Mouse (Mus musculus) heart, adult 8-10 months (tissue): ENCODE results near the gene Sema4c. TPM values are rescaled to one million over a fixed set of nuclear protein-coding genes. Genes with fewer than 3 reads are reported as not detected.

ENCODE experiments used
- DNase-seq: peaks from one replicate; pipeline ENCODE4 v3.0.0; 2022; ENCODE audit warnings: low spot score
- microRNA-seq: library from miRNA; unstranded; fragments of <30 nt; microRNA quantifications from one replicate; pipeline ENCODE4 v1.2.0, GENCODE M21; 2022
- total RNA-seq, 4 experiments: library from RNA; stranded (reverse); gene quantifications; 2 replicates each; pipeline ENCODE4 v1.2.4; 2022

Gene Sema4c
- total RNA-seq, 4 experiments from 2014 or later, result 10.8 to 13.4 (median 11.2) TPM

DNA sequence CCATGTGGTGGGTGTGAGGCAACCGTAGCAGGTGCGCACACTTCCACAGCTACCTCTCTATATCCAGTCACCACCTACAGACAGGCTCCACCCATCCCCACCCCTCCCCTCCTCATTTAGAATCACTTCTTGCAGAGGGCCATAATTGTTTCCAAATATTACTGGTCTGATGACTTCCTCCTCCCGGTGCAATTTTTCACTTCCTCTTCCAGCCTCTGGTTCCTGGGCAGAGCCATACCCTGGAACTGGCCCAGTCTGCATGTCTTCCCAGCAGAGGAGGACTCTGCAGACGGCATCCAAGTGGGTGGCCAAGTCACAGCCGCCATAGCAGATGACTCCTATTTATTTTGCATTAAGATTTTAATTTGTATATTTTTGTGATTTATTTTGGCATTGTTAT, 49.9 kb downstream of the Sema4c start:
- no peak for DNase-seq

GRCm38 (mm10) chr1:36501261-36501660, 56.9 kb downstream of the Sema4c start:
- peak; percentile 64 for DNase-seq

Small RNAs within 50 kb of the gene (microRNA-seq; reads per million reads assigned to microRNA genes)
- gene Gm47280, result not detected

Other genes with a start within 250 kb of the Sema4c start
- gene Kansl3, start 189.2 kb downstream of the Sema4c start, total RNA-seq, result 10 to 100 TPM; 46.9 to 76.4 (median 65.2) TPM
- gene Fer1l5, start 186.1 kb downstream of the Sema4c start, total RNA-seq, result not detected
- 10 to 100 TPM; 26.3 to 29.4 (median 27.8) TPM for gene Lman2l, start 113.1 kb downstream of the Sema4c start, total RNA-seq
- gene Cnnm4, start 86.7 kb downstream of the Sema4c start, total RNA-seq, result 1 to 10 TPM; 3.7 to 5.2 (median 4.7) TPM
- 10 to 100 TPM in 3 of 4 experiments, 1 to 10 TPM in 1; 8.6 to 16.3 (median 11.7) TPM for gene Cnnm3, start 46.5 kb downstream of the Sema4c start, total RNA-seq
- 100 to 1,000 TPM; 251 to 540 (median 405) TPM for gene Ankrd23, start 21.5 kb downstream of the Sema4c start, total RNA-seq
- gene Gm42417, start 18.9 kb downstream of the Sema4c start, total RNA-seq, result 100 to 1,000 TPM; 132 to 332 (median 244) TPM
- 1 to 10 TPM; 5.4 to 8.2 (median 7.1) TPM for gene Ankrd39, start 10.9 kb downstream of the Sema4c start, total RNA-seq
- under 1 TPM in 2 of 4 experiments, not detected in 2; 0.44 to 0.62 TPM for gene Fam178b, start 124.8 kb upstream of the Sema4c start, total RNA-seq
- gene Cox5b, start 133.1 kb upstream of the Sema4c start, total RNA-seq, result 1,000 to 10,000 TPM; 1,794 to 2,512 (median 2,152) TPM
- gene 4933424G06Rik, start 151.8 kb upstream of the Sema4c start, total RNA-seq, result not detected
- gene Actr1b, start 156.1 kb upstream of the Sema4c start, total RNA-seq, result 10 to 100 TPM; 84.9 to 97.9 (median 92.4) TPM
- under 1 TPM in 2 of 4 experiments, not detected in 2; 0.20 to 0.78 TPM for gene Zap70, start 203.4 kb upstream of the Sema4c start, total RNA-seq